Mouse (Mus musculus): Measurements from ENCODE around the gene Pusl1.

The Pusl1 gene

GRCm38 (mm10) chr4:155887674-155888073 is 3.9 kb downstream of the Pusl1 start:
- DNase-seq (ENCODE audit: low read depth, low spot score) = no peak

- no peak for DNase-seq (ENCODE audit: low read depth, low spot score)
These were observed 5.3 kb downstream of the Pusl1 start for GRCm38 (mm10) chr4:155886330-155886729.

- DNase-seq (ENCODE audit: low read depth, low spot score) = no peak
These were observed 8.0 kb downstream of the Pusl1 start for GRCm38 (mm10) chr4:155883587-155883986.

GRCm38 (mm10) chr4:155871404-155871803 is 20.2 kb downstream of the Pusl1 start:
- no peak for DNase-seq (ENCODE audit: low read depth, low spot score)

- DNase-seq (ENCODE audit: low read depth, low spot score) = peak; percentile 96
These were observed 22.1 kb downstream of the Pusl1 start, which contains the start of the genes Cptp and Ints11 for GRCm38 (mm10) chr4:155869317-155870033. Gene Cptp, minus strand, starts transcription at chr4:155869440. Gene Ints11, plus strand, starts transcription at chr4:155869546.

GRCm38 (mm10) chr4:155868614-155869298 is 22.8 kb downstream of the Pusl1 start:
- DNase-seq (ENCODE audit: low read depth, low spot score) = no peak

GRCm38 (mm10) chr4:155863001-155863400 is 28.6 kb downstream of the Pusl1 start, which contains the start of gene Tas1r3:
Gene Tas1r3, minus strand, starts transcription at chr4:155863362.
- DNase-seq (ENCODE audit: low read depth, low spot score) = no peak

GRCm38 (mm10) chr4:155861787-155862186 is 29.8 kb downstream of the Pusl1 start:
- DNase-seq (ENCODE audit: low read depth, low spot score) = no peak

- DNase-seq (ENCODE audit: low read depth, low spot score) = peak; percentile 81
These were observed 32.3 kb downstream of the Pusl1 start for GRCm38 (mm10) chr4:155859318-155859717.

GRCm38 (mm10) chr4:155856881-155857280 is 34.7 kb downstream of the Pusl1 start:
- no peak for DNase-seq (ENCODE audit: low read depth, low spot score)

- no peak for DNase-seq (ENCODE audit: low read depth, low spot score)
These were observed 35.5 kb downstream of the Pusl1 start for GRCm38 (mm10) chr4:155856071-155856470.

- no peak for DNase-seq (ENCODE audit: low read depth, low spot score)
These were observed 36.6 kb downstream of the Pusl1 start for GRCm38 (mm10) chr4:155854991-155855390.

- no peak for DNase-seq (ENCODE audit: low read depth, low spot score)
These were observed 38.2 kb downstream of the Pusl1 start for GRCm38 (mm10) chr4:155853421-155853820.

- no peak for DNase-seq (ENCODE audit: low read depth, low spot score)
These were observed 39.6 kb downstream of the Pusl1 start for GRCm38 (mm10) chr4:155851951-155852411.

GRCm38 (mm10) chr4:155851368-155851767 is 40.2 kb downstream of the Pusl1 start:
- DNase-seq (ENCODE audit: low read depth, low spot score) = no peak

- no peak for DNase-seq (ENCODE audit: low read depth, low spot score)
These were observed 41.7 kb downstream of the Pusl1 start for GRCm38 (mm10) chr4:155849792-155850451.

- DNase-seq (ENCODE audit: low read depth, low spot score) = no peak
These were observed 42.2 kb downstream of the Pusl1 start for GRCm38 (mm10) chr4:155849391-155849790.

- no peak for DNase-seq (ENCODE audit: low read depth, low spot score)
These were observed 43.0 kb downstream of the Pusl1 start for GRCm38 (mm10) chr4:155848434-155849095.

- DNase-seq (ENCODE audit: low read depth, low spot score) = peak; percentile 44
These were observed 43.8 kb downstream of the Pusl1 start for GRCm38 (mm10) chr4:155847591-155848352.

- peak; percentile 95 for DNase-seq (ENCODE audit: low read depth, low spot score)
These were observed 44.6 kb downstream of the Pusl1 start, which contains the start of gene Dvl1 for GRCm38 (mm10) chr4:155846871-155847578. Gene Dvl1, plus strand, starts transcription at chr4:155847402.
